Mouse (Mus musculus) heart, adult 2 months (tissue): Measurements from ENCODE around the gene Il1rl2.

ENCODE experiments used
- CTCF ChIP-seq: fragments of 200-600 bp; IDR thresholded peaks from 2 replicates; pipeline ENCODE4 v1.8.1; 2022; ENCODE audit warnings: antibody characterized with exemption, mild to moderate bottlenecking, moderate library complexity
- POLR2A ChIP-seq: fragments of 200-500 bp; IDR thresholded peaks from 2 replicates; pipeline ENCODE4 v1.6.1; 2011; ENCODE audit warnings: mild to moderate bottlenecking, low read depth, low read length, control low read depth; ENCODE audit not compliant: insufficient read depth

DNA sequence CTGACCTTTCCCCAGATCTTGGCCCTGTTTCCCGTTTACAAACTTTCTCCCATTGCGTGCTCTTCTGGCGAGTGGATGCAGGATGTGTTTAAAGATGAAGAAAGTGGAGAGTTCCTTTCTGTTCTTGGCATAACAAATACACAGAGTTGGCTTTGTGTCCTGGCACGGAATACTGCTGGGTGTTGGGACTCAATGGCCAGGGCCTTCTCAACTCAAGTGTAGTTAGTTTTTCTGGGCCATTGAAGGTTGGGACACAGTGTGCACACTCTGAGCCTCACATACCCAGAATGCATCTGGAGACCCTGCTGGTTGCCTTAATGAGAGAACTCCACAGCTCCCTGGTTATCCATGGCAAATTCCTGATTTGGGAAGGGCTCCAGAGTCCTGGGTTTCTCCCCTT, 50.7 kb downstream of the Il1rl2 start:
- TF ChIP-seq CTCF: no peak
- no peak for TF ChIP-seq POLR2A
